Mouse (Mus musculus) urinary bladder, adult 18-20 months (tissue): ENCODE data around the gene Faap20.

Experiments
- DNase-seq, 2 experiments: peaks; one replicate each; pipeline ENCODE4 v3.0.0; 2022; ENCODE audit warnings: low spot score in 2 of 2, mixed read lengths in 2 of 2

Gene Faap20

DNA sequence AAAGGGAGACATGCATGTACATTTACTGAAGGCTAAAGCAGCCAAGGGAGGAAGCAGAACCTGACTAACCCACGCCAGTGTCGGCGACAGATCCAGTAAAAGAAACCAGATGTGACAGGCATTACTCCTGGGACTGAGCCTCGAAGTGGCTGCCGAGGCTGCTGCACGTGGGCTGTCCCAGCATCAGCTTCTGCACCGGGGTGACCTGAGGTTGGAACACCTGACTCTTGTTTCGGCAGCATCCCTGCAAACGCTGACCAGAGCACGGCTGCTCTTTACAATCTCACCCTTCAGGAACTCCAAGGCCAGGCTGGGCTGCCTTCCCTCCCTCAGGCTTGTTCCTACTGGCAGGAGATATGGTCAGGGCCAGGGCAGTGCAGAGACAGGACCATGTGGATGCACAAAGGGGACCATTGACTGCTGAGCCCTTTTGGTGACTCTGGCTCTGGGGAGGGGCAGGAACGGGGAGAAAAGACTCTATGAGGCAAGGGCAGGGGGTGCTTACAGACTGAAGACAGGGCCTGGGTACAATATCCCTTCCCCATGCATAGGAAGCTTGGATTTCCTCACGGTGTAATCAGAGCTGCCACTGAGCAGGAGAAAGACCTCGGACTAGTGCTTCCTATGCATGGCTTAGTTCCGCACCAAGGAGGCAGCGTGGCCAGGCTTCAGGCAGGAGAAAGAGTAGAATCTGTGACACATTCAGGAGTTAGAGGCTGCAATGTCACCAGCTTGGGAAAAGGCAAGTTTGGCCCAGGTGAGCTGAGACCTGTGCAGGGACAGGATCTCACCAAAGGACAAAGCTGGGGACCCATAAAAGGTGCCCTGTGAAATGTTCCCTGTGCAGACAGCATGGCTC, 35.1 kb downstream of the Faap20 start:
- no peak for DNase-seq

DNA sequence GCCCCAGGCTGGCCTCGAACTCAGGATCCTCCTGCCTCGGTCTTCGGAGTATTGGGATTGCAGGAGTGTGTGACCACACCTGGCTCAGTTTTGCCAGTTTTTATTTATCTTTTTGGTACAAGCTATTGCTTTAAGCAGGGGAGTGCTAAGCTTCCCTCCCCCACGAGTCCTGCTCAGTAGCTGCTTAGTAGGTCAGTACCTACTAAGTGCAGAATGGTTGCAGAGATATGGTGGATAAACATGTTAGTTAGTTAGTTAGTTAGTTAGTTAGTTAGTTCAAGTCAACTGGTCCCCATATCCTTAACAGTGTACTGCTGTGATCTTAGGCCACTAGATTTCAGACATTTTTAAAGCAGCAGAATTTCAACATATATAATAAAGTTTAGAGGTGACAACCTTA, 36.5 kb downstream of the Faap20 start:
- DNase-seq, result no peak

DNA sequence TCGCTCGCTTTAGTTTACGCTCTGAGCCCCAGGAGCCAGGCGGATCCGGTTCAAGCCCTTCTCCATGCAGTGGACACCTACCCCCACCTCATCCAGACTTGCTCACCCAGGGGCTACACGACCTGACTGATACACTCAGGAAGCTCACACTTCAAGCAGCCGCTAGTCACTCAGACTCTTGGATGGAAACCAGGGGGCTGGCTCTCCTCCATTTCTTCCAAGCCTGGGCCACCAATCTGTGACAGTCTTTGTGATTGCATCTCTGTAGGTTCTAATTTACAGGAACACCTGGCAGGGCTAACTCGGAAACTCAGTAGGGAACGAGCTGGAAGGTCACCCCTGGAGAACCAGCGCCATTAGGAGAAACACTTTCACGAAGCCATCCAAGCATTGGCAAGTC, 38.1 kb downstream of the Faap20 start:
- DNase-seq, result no peak

DNA sequence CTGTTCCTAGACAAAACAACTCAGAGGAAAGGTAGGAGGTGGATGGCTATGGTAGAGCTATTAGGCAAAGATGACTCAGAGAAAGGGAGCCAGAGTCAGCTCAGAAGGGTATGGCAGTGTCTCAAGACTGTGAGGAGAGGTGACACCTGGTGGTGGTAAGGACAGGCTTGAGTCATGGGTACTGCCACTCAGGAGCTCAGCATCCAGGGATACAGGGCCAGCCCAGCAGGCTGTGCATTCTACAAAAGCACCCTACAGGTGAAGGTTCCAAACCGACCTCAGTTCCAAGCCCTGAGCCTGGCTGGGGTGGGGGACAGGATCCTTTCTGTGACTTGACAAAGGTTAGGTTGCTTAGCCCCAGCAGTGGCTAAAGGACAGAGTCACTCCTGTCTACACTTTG, 39.0 kb downstream of the Faap20 start:
- DNase-seq, result no peak

DNA sequence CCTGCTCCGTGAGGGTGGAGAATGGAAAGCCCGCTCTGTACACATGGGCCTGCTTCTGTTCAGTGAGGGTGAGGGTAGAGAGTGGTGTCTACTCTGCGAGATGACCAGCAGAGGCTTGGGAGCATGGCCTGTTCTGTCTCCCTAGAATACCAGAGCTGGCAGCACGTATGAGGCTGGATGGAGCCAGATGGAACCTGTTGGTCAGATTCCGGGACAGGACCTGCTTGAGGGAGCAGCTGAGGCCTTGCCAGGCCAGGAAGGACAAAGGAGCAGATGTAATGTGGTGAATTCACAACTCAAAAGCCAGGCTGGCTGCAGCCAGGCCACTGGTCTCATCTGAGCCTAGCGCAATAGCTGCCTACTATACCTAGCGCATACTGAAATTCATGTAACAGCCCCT, 40.4 kb downstream of the Faap20 start:
- no peak for DNase-seq

DNA sequence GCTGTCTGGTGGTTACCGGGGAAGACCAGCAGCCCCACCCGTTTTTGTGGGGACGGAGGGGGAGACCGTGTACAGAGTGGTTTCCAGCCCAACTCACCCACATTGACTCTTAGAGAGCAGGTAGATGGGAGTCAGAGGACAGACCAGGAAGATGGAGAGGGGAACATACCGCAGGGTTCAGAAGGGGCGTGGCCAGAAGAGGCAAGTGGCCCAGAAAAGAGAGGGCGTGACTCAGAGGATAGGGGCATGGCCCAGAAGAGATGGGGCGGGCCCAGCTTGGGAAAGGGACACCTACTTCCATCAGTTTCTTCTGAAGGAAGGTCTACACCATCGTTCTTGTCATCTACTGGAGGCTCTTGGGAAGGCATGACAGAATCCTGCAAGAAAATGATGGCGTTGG, 43.3 kb downstream of the Faap20 start:
- no peak for DNase-seq

DNA sequence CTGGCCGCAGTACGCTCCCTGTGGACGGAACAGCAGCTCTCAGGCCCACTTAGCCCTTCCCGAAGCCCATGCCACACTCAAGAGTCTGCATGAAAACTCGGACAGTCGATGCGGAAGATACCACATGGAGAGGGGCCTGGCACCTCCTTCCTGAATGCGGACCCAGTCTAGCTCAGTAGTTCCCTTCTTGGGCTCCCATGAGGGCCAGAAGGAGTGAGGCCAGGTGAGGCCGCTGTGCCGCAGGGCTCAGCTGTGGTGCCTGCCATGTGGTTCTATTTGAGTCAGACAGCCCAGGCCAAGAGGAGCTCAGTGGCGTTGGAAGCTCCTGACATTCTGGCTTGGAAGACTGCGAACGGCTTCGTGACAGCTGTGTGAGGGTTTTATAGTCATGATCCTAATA, 44.8 kb downstream of the Faap20 start:
- no peak for DNase-seq

DNA sequence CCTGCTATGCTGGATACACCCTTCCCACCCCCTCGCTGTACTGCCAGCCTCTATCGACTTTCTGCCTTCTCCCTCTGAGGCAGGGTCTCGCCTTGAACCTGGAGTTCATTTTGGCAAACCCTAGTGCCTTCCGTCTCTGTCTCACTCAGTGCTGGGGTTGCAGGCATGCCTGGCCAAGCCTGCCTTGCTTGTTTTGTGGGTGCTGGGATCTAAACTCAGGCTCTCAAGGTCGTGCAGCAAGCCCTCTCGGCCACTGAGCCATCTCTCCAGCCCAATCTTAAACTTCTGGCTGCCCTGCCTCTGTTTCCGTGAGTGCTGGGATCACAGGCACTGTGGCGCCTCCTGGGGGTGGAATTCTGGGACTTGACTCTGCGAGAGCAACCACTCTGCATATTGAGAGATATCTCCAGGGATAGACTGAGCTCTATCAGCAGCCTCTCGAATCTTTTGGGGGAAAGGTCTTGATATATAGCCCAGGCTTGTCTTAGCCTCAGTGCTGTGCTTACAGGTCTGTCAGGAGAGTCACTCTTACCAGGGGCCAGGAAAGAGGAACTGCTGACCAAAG, 45.5 kb downstream of the Faap20 start:
- no peak for DNase-seq

DNA sequence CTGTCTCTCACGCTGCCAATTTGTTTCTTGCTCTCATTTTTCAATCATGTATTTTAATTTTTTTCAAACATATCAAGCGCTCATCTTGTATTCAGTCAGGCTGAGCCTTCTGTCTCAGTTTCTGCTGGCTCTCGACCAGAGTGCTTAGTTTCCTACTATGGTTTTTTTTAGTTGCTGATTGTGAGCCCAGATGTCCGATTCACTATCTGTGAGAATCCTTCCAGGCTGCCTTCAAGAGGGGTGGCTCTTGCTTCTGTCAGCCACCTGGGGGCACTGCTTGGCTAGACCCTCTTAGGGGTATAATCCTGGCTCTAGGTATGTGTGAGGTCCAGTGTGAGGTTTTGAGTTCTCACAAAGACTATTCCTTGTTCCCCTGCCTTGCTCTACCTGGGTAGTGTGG, 46.4 kb downstream of the Faap20 start:
- DNase-seq, result no peak

DNA sequence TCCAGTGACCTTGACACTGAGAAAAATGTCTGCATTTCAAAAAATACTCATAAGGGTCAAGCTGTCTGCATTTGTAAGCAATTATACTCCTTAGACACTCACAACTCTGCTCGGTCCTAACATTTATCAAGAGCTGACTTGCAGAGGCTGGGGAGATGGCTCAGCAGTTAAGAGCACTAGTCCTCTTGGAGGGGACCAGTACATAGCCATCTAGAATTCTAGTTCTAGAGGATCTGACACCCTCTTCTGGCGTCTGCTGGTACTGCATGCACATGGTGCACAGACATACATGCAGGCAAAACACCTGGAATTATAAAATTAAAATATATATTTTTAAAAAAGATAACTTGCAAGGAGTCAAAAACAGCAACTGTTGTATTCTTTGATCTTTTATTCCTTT, 47.5 kb downstream of the Faap20 start:
- DNase-seq, result no peak

DNA sequence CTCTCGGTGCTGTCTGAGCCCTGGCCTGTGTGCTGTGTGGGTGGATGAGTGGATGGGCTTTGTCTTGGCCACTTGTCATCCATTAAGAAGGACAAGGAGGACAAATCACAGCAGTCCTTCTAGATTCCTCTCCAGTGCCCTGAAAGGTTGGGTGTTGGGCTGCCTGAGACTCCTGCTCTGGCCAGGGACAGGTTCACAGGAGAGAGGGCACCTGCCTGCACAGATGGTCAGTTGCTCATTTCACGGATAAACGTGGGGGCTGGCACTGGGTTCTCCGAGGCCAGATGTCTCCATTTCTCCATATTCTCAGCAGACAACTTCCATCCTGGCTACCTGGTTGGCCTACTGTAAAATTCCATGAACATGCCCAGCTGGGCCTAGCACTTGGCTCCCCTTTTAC, 49.2 kb downstream of the Faap20 start:
- DNase-seq, result no peak

DNA sequence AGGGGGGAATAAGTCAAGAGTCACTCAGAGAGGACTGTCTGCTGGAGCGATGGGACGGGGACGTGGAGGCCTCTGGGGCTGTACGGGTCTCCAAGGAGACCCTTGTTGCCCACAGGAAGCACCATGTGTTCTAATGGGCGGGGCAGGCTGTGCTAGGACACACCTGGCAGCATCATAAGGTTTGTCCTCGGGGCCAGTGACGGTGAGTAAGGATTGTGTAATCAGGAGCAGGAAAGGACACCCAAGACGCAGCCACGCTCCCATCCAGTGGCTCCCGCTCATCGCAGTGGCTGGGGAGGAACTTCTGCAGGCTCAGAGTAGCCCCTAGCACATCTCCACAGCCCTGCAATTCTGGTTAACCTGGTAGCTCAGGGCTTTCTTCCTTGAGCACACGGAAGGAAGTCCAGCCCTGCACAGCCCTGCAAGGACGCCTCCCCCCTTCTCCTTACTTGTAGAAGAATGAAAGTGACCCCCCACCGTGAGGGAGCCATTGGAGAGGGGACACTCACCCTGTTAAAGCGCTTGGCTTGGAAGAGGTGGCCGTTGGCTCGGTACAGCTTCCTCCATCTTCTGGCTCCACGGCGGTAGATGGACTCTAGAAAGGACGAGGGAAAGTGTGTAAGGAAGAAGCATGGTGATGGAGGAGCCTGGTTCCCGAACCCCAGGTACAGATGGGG, 51.0 kb downstream of the Faap20 start:
- no peak for DNase-seq

DNA sequence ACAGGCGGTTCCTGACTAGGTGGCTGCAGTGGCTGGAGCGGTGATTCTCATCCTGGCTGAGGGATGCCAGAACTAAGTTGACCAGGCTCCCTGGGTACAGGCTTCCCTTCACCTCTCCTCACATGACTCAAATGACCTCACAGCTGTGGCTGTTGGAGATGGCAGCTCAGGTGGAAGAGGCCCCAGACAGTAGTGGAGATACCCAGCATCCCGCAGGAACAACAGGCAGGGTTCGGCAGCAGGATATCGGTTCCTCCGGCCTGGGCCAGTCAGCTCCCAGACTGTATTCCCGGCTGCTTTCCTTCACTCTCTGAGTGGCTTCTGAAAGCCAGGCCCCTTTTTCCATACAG, 51.5 kb downstream of the Faap20 start:
- DNase-seq, result no peak

DNA sequence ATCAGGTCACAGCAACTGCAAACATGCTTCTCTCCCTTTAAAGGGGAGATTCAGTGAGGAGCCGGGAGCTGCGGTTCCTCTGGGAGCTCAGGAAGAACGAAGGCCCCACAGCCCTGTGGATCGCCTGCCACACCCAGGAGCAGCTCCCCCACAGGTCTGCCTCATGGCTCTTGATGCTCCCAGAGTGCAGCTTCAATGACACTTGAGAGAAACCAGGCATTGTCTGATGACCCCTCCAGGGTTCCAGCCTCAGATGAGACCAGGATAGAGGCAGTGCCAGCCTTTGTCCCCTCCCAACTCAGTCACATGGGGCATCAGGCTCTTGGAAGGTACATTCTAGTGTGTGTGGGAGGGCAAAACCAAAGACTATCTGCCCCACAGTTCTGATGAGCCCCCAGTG, 52.4 kb downstream of the Faap20 start:
- DNase-seq, result no peak

DNA sequence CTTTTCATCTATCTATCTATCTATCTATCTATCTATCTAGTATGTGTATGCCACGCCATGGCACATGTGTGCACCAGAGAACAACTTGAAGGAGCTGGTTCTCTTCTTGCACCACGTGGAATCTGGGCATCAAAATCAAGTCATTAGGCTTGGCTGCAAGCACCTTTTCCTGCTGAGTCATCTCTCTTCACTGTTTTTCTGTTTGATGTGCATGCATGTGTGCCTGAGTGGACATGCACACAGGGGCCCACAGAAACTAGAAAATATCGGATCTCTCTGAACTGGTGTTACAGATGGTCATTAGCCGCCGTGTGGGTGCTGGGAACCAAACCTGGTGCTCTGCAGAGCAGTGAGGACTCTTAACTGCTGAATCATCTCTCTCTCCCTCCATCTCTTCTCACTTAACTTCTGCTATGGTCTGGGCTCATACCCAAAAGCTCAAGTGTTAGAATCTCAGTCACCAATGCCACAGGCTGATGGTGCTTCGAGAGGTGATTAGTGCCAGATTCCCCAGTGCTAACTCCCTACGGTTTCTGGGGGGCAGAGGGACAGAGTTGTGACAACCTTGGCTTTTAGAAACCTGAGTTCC, 55.0 kb downstream of the Faap20 start:
- DNase-seq, result no peak

DNA sequence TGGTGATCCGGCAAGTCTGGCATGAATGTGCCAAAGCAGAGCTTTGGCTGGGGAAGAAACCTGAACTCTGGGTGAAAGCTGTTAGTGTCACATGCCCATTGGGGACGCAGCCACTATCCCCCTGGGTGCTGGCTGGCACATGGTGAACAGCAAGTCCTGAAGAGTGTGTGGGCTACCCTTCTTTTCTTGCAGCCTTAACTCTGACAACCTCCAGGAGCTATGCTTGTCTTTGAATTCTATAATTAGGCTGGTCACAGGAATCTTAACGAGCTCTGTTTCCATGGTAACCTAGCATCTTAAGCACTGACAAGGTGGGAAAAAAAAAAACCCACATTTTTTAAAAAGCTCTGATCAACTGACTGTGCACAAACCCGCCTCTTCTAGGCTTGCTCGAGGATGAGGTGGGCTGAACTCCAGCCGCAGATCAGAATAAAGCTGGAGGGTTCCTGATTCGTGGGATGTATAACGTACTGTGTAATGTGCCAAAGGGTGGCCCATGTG, 56.0 kb downstream of the Faap20 start:
- no peak for DNase-seq
